Mouse (Mus musculus): ENCODE data around the gene Sp9. TPM values are rescaled to one million over a fixed set of nuclear protein-coding genes. Genes with fewer than 3 reads are reported as not detected.

The Sp9 gene
- polyA plus RNA-seq, 1 experiment: 0.07 TPM

GRCm38 (mm10) chr2:73277021-73277708 lies 5.4 kb downstream of the Sp9 start:
- no peak overlapping the region for H3K4me3 ChIP-seq (replicated peaks; ENCODE audit: insufficient read depth, low read depth, low read length)
- 3% methylated on average over 38 of the region's 38 CpGs for WGBS
- H3K27me3 ChIP-seq (ENCODE audit: control insufficient read depth, insufficient read depth, low read length): peaks cover 31% of the 10 kb centered on the region; the same call in 1 of the 2 replicates
- TF ChIP-seq POLR2A (IDR thresholded peaks at IDR 0.05; ENCODE audit: borderline replicate concordance, insufficient read depth, low read length) (no peak), CTCF (IDR thresholded peaks at IDR 0.05; ENCODE audit: borderline replicate concordance, insufficient read depth, low read depth, low read length) (no peak)
- peak in 1 of 2 experiments; percentile 27 for DNase-seq
- H3K27ac ChIP-seq (ENCODE audit: insufficient read depth, low read length): no peak overlapping the region
- H3K4me1 ChIP-seq (ENCODE audit: control insufficient read depth, insufficient read depth, low read length): no peaks in the 10 kb centered on the region

DNA sequence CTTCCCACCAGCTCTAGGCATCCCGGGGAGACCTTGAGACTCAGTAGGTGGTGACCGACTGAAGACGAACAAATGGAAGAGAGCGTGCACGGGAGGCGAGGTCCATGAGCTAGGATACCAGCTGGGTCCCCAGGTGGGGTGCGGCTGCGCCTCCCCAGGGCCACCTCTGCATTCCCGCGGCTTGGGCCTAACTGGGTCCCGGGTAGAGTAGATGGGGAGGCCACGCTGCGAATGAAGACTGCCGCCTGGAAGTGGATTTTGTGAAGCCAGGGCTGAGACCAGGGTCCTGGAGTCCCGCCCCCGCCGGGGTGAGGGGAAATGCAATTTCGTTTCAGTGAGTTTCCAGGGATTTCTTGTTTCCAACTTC lies 6.0 kb downstream of the Sp9 start:
- H3K4me1 ChIP-seq (ENCODE audit: control insufficient read depth, insufficient read depth, low read length): no peaks in the 10 kb centered on the region
- TF ChIP-seq POLR2A (IDR thresholded peaks at IDR 0.05; ENCODE audit: borderline replicate concordance, insufficient read depth, low read length): no peak
- TF ChIP-seq CTCF (IDR thresholded peaks at IDR 0.05; ENCODE audit: borderline replicate concordance, insufficient read depth, low read depth, low read length): no peak
- H3K27ac ChIP-seq (ENCODE audit: insufficient read depth, low read length): no peak overlapping the region
- H3K4me3 ChIP-seq (replicated peaks; ENCODE audit: insufficient read depth, low read depth, low read length): no peak overlapping the region
- peaks cover 29% of the 10 kb centered on the region; the same call in 1 of the 2 replicates for H3K27me3 ChIP-seq (ENCODE audit: control insufficient read depth, insufficient read depth, low read length)
- 4% methylated on average over 18 of the region's 18 CpGs for WGBS
- DNase-seq: peak in 1 of 2 experiments; percentile 49

GRCm38 (mm10) chr2:73278131-73278854 lies 6.6 kb downstream of the Sp9 start:
- Histone ChIP-seq H3K27ac (ENCODE audit: insufficient read depth, low read length) (no peak overlapping the region), H3K4me1 (ENCODE audit: control insufficient read depth, insufficient read depth, low read length) (no peaks in the 10 kb centered on the region), H3K27me3 (ENCODE audit: control insufficient read depth, insufficient read depth, low read length) (peaks cover 25% of the 10 kb centered on the region; the same call in 1 of the 2 replicates), H3K4me3 (replicated peaks; ENCODE audit: insufficient read depth, low read depth, low read length) (no peak overlapping the region)
- WGBS: 3% methylated on average over 20 of the region's 20 CpGs
- DNase-seq: peak; percentile 79 to 84
- peak; percentile 92 for TF ChIP-seq CTCF (IDR thresholded peaks at IDR 0.05; ENCODE audit: borderline replicate concordance, insufficient read depth, low read depth, low read length)
- no peak for TF ChIP-seq POLR2A (IDR thresholded peaks at IDR 0.05; ENCODE audit: borderline replicate concordance, insufficient read depth, low read length)

DNA sequence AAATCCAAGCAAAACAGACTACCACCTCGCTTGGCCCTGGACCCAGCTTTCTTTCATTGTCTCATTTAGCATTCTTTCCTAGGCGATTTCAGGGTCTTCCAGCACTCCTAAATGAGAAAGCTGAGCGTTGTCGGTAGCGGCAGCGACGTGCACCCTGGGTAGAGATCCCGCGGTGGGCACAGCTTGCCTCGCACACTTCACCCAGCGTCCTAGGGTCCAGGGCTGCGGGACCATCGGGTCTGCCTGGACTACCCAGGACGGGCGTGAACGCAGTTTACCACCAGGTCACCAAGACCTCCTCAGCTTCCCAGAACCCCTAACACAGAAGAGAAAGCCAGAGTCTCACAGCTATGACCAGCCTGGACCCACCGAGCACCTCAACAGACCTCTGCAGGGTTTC lies 7.1 kb downstream of the Sp9 start:
- peaks cover 21% of the 10 kb centered on the region; the same call in 1 of the 2 replicates for H3K27me3 ChIP-seq (ENCODE audit: control insufficient read depth, insufficient read depth, low read length)
- no peaks in the 10 kb centered on the region for H3K4me1 ChIP-seq (ENCODE audit: control insufficient read depth, insufficient read depth, low read length)
- no peak overlapping the region for H3K27ac ChIP-seq (ENCODE audit: insufficient read depth, low read length)
- TF ChIP-seq CTCF (IDR thresholded peaks at IDR 0.05; ENCODE audit: borderline replicate concordance, insufficient read depth, low read depth, low read length) (no peak), POLR2A (IDR thresholded peaks at IDR 0.05; ENCODE audit: borderline replicate concordance, insufficient read depth, low read length) (no peak)
- 3% methylated on average over 17 of the region's 17 CpGs for WGBS
- DNase-seq: no peak
- no peak overlapping the region for H3K4me3 ChIP-seq (replicated peaks; ENCODE audit: insufficient read depth, low read depth, low read length)

DNA sequence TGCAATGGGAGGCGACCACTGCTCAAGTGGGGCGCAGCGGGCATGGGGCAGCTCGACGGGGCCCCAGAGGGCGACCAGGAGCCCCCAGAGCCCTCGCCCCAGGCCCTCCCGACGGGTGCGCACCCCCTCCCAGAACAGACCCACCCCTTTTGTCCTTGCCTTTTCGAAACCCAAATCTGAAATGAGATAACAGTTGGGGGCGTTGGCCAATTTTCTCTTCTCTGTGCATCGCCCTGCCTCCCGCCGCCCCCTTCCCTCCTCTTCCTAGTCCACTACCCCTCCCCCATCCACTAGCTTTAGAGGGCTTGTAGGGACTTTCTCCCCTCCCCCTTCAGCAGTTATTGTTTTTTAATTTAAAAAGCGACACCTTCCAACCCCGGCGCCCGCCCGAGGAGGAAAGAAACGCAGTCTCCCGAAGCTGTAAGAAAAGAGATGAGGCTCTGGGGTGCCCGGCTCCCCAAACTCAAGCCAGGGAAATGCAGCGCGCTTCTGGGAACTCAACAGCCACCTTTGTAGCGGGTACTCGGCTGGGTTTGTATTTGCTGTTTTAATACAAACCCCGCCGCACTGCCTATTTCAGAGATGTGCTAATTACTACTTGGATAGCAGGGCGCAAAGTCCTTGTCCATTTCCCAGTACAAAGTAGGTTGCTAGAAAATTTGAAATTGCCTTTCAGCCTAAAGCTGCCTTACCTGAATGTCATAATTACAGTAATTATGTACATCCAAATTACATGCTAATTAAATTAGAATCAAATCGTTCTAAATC lies 7.7 kb downstream of the Sp9 start:
- no peaks in the 10 kb centered on the region for H3K4me1 ChIP-seq (ENCODE audit: control insufficient read depth, insufficient read depth, low read length)
- H3K27me3 ChIP-seq (ENCODE audit: control insufficient read depth, insufficient read depth, low read length): peaks cover 18% of the 10 kb centered on the region; the same call in 1 of the 2 replicates
- no peak overlapping the region for H3K27ac ChIP-seq (ENCODE audit: insufficient read depth, low read length)
- H3K4me3 ChIP-seq (replicated peaks; ENCODE audit: insufficient read depth, low read depth, low read length): no peak overlapping the region
- DNase-seq: no peak
- 4% methylated on average over 31 of the region's 31 CpGs for whole genome bisulfite sequencing
- TF ChIP-seq POLR2A (IDR thresholded peaks at IDR 0.05; ENCODE audit: borderline replicate concordance, insufficient read depth, low read length) (no peak), CTCF (IDR thresholded peaks at IDR 0.05; ENCODE audit: borderline replicate concordance, insufficient read depth, low read depth, low read length) (no peak)

DNA sequence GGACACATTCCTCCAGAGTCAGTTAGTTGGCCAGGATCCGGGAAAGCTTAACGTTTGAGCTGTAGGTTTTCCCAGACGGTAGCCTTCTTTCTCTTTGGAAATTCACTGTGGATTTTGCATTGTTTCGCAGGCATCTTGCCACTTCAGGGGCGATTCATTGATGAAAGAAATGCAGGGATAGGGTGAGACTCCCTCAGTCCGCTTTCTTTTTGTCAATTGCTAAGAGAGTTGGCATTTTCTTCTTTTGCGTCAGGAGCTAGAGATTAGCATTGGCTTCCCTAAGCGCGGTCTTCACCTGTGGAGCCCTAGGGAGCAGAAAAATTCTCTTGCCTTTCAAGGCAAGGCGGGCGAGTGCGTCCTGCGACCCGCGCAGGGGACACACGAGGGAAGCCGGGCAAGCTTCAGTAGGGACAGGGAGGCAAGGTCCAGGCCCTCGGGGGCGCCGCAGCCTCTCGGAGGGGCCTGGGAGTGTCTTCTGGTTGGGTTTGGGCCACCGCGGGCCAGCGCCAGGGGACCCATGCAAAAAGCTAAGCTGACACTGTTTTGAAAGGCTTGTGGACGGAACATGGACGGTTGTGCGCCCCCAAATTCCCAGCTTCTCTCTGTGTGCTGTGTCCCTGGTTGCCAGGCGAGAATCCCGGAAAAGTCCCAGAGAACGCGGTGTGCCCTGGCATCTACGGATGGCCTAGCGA lies 8.8 kb downstream of the Sp9 start:
- H3K4me3 ChIP-seq (replicated peaks; ENCODE audit: insufficient read depth, low read depth, low read length): no peak overlapping the region
- 11% methylated on average over 33 of the region's 33 CpGs for WGBS
- DNase-seq: no peak
- no peak for TF ChIP-seq POLR2A (IDR thresholded peaks at IDR 0.05; ENCODE audit: borderline replicate concordance, insufficient read depth, low read length)
- peaks cover 16% of the 10 kb centered on the region; the same call in 1 of the 2 replicates for H3K27me3 ChIP-seq (ENCODE audit: control insufficient read depth, insufficient read depth, low read length)
- no peak overlapping the region for H3K27ac ChIP-seq (ENCODE audit: insufficient read depth, low read length)
- no peaks in the 10 kb centered on the region for H3K4me1 ChIP-seq (ENCODE audit: control insufficient read depth, insufficient read depth, low read length)

DNA sequence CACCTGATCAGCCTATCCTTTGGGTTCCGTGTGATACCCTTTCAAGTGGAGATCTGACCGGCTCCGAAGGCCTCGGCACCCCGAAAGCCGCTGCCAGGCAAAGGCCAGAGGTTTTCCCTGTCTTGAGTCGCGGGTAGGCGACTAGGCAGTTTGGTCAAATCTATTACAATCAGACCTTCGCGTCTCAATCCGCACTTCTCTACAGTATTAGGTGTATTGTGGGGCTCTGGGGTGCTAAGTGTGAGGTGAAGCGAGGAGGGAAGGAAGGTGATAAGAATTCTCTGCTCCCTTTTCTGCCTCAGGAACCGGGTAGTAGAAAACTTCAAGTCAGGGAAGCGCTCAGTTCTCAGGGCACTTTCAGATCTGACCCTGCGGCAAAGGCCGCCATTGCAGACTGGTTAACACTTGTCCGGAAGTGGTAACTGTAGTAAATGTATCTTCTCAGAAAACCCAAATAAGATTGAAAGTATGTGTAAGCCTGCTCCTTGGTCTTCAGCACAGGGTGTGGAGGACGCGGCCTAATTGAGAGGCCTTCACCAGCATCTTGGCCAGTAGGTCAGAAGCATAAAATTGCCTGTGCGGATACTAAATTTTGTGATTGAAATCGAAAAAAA lies 9.4 kb downstream of the Sp9 start:
- WGBS: 52% methylated on average over 22 of the region's 22 CpGs
- Histone ChIP-seq H3K4me3 (replicated peaks; ENCODE audit: insufficient read depth, low read depth, low read length) (no peak overlapping the region), H3K27ac (ENCODE audit: insufficient read depth, low read length) (no peak overlapping the region), H3K4me1 (ENCODE audit: control insufficient read depth, insufficient read depth, low read length) (no peaks in the 10 kb centered on the region), H3K27me3 (ENCODE audit: control insufficient read depth, insufficient read depth, low read length) (peaks cover 16% of the 10 kb centered on the region; the same call in 1 of the 2 replicates)
- TF ChIP-seq CTCF (IDR thresholded peaks at IDR 0.05; ENCODE audit: borderline replicate concordance, insufficient read depth, low read depth, low read length): no peak
- no peak for TF ChIP-seq POLR2A (IDR thresholded peaks at IDR 0.05; ENCODE audit: borderline replicate concordance, insufficient read depth, low read length)
- DNase-seq: no peak
